Mouse (Mus musculus): ENCODE results near the gene Gfm1.

- no peak for TF ChIP-seq CHD2 (IDR thresholded peaks at IDR 0.05; ENCODE audit: low read depth, low read length)
- TF ChIP-seq HCFC1 (IDR thresholded peaks at IDR 0.05; ENCODE audit: borderline replicate concordance, insufficient read depth, low read length), result no peak
- TF ChIP-seq ZC3H11A (IDR thresholded peaks at IDR 0.05; ENCODE audit: borderline replicate concordance, low read depth, low read length), result no peak
Observed at GRCm38 (mm10) chr3:67466576-67466975, 36.7 kb downstream of the Gfm1 start.
